Mouse (Mus musculus): Measurements from ENCODE around the gene Crocc.

Gene Crocc

DNA sequence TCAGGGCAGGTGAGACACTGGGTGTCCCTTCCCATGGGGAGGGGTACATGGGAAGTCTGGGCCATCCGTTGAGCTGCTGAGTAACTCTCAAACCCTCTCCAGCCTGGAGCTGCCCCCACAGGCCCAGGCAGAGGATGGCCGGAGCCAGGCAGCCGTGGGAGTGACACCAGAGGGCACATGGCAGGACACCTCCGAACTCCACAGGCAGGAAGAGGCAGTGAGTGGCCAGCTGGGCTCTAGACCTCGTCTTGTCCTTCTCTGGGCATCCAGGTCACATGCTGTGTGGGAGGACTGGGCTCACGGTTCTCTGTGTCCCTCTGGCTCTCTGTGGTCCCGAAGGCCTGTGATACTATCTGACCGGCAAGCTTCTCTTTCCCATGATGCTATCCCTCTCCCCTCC lies 66.5 kb downstream of the Crocc start:
- in situ Hi-C loops (cut with MboI; ENCODE audit: unreplicated experiment in 2 of 2) = no loop called here

DNA sequence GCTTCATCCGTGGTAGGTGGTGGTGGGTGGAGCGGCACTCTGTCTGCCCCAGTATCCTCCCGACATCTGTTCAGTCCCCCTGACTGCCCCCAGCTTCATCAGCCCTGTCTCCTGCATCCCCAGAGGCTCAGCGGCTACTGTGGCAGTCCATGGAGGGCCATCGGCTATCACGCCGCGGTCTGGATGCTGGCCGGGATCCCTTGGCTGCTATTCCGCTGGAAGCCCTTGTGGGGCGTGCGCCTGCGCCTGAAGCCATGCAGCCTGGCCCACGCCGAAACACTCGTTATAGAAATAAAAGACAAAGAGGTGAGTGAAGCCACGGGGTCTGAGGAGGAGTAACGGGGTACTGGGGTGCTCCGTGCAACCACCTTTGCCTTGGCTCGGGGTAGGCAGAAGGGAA lies 68.1 kb downstream of the Crocc start:
- in situ Hi-C loops (cut with MboI; ENCODE audit: unreplicated experiment in 2 of 2) = no loop called here

DNA sequence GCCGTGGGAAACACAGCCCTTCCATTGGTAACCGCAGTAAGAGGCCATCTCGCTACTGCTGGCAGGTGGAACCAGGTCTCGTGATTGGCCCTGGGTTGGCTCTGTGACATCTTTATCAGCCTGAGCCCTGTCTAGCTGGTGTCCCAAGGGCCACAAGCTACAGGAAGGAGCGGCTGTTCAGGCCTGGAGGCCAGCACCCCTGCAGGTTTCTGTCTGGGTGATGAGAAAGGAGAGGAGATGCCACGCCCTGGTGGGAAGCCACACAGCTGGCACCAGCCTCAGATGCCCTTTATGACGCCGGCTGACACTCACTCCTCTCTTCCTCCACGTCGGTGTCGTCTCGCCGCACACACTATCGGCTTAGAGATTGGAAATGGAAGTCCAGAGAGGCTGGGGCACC lies 70.9 kb downstream of the Crocc start:
- in situ Hi-C loops (cut with MboI; ENCODE audit: unreplicated experiment in 2 of 2) = no loop called here

DNA sequence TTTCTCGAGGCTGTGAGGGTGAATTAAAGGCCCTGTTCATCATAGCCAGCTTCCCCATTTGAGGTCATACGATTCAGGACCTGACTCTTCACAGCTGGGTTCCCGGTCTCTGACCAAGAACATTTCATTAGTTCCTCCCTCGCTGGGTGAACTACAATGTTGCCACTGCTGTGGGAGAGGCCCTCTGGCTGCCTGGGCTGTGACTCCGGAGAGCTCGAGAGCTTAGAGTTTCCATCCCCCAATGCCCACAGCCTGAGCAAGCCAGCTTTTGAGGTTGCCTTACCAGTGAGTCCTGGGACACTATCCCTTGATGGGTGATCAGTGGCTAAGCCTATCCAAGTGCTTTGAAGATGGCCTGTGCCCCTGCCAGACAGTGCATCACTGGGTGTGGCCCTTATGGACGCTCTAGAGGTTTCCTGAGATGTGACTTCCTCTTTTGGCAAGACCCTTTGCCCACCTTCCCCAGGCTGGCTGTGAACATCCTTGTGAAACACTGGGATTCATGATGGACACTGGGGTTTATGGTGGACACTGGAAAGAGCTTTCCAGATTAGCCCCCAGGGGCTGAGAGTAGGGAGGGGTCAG lies 71.6 kb downstream of the Crocc start:
- in situ Hi-C loops (cut with MboI; ENCODE audit: unreplicated experiment in 2 of 2) = no loop called here

DNA sequence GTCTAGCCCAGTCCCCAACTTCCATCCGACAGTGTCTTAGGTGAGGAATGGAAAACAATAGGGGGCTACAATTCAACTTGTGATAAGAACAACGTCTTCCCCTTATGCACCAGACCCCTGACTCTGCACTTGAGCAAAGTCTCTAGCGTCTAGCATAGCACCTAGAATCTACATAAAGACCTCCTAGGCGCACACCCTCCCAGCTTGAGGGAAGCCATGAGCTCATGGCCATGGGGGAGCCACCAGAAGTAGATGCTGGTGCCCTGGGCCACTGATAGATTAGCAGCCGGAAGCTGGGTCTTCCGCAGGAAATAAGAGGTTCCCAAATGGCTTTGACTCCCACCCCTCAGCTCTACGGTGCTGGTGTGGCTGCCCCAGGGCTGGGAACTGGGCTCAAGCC lies 72.9 kb downstream of the Crocc start:
- in situ Hi-C loops (cut with MboI; ENCODE audit: unreplicated experiment in 2 of 2) = no loop called here

DNA sequence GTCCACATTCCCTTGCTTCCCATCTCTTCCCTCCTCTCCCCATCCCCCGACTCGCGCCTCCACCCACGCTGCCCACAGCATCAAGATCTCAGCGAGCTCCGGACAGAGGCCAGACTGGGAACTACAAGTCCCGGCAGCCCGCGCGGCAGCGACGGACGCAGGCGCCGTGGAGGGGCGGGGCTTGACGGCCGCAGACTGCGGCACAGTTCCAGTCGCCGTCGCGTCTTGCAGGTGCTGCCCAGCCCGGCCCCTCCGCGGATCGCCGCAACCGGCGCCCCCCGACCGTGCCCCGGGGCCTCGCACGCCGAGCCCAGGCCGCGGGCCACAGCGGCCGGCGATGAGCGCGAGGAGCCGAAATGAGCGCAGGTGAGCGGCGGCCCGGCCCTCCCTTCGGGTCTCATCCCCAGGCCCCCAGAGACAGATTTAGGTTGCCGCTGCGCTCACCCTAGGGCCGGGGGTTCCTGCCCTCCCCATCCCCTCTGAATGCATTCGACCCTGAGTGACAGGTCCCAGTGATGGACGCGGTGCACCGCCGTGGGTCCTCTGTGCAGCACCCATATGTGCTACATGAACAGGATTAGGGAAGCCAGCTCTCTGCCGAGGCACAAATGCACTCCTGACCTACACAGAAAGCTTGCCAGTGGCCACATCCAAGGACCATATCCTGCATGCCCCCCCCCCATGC lies 73.5 kb downstream of the Crocc start, which contains the start of gene Atp13a2:
Atp13a2 (plus strand) TSS at position 163 of the 685 bp plus-strand sequence.
- in situ Hi-C loops (cut with MboI; ENCODE audit: unreplicated experiment in 2 of 2) = no loop called here

DNA sequence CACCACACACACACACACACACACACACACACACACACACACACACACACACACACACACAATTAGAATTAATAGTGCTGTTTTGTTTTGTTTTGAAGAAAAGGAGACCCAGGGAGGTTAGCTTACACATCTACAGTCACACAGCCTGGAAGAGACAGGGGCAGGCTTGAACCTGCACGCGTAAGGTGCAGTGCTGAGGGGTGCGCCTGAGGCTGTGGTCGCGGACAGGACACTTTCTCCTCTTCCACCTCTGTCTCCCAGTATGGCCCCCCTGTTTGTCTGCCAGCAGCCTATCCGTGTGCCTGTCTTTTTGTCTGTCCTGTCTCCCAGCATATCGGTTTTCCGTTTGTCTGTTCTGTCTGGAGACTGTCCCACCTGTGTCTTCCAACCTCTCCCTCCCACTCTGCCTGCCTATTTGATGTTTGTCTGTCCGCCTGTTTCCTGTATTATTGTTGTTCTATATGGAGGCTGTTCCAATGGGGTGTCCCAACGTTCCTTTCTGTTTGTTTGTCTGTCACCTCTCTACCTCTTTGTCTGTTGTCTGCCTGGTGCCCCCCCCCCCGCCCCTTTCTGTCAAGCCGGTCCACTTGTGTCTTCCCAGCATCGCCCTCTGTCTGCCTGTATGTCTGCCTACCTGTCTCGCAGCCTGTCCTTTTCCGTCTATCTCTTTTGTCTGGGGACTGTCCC lies 74.2 kb downstream of the Crocc start:
- in situ Hi-C loops (cut with MboI; ENCODE audit: unreplicated experiment in 2 of 2) = no loop called here

DNA sequence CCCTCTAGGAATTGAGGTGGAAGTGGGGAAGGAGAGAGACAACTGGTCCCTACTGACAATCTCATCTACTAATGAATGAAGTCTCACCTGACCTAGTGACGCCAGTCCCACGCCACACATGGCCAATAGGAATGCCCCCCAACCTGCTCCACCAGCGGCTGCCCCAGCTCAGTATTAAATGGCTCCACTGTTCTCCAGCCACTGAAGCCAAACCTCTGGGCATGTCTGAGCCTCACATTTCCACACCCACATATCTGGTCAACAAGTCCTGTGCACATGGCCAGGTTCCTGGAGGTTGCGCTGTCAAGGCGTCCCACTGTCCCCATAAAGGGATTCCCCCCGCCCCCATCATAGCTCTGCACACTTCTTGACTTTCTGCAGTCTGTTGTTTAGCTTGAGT lies 75.8 kb downstream of the Crocc start:
- in situ Hi-C loops (cut with MboI; ENCODE audit: unreplicated experiment in 2 of 2) = no loop called here

DNA sequence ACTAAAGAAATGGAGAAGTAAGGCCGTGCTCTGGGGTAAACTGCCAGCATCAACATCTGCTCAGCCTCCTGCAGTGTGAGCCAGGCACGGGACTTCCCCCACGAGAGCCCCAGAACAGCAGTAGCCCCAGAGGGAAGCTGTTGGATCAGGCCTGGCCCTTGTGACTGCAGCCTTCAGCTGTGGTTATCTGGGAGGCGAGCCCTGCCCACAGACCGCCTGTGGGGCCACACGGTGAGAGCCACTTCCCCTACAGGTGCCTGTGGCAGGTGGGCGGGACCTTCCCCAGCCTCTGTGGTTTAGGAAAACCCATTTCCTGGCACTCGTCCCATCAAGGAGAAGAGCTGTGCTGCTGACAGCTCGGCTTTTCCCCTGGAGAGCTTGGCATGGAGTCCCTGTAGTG lies 76.9 kb downstream of the Crocc start:
- in situ Hi-C loops (cut with MboI; ENCODE audit: unreplicated experiment in 2 of 2) = no loop called here

DNA sequence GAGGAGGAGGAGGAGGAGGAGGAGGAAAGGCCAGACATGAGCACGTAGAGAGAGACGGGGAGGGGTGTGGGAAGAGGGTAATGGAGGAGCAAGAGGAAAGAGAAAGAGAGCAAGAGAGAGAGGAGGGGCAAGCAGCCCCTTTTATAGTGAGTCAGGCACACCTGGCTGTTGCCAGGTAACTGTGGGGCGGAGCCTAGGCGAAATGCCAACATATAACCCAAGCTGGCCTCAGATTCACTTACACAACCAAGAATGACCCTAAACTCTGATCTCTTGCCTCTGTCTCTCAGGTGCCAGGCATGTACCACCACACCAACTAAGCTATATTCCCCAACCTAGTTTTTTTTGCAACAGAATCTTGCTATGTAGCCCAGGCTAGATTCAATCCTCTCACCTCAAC lies 77.5 kb downstream of the Crocc start:
- in situ Hi-C loops (cut with MboI; ENCODE audit: unreplicated experiment in 2 of 2) = no loop called here

DNA sequence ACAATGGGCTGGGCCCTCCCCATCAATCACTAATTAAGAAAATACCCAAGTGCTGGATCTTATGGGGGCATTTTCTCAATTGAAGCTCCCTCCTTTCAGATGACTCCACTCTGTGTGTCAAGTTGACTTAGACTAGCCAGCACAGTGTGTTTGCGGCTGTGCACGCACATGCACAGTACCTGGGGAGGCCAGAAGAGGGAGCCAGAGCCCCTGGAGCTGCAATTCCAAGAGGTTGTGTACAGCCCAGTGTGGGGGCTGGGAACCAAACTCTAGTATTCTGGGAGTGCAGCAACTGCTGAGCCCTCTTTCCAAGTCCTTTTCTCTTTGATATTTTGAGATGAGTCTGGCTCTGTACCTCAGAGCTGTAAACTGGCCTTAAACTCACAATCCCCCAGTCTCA lies 78.7 kb downstream of the Crocc start:
- in situ Hi-C loops (cut with MboI; ENCODE audit: unreplicated experiment in 2 of 2) = no loop called here

DNA sequence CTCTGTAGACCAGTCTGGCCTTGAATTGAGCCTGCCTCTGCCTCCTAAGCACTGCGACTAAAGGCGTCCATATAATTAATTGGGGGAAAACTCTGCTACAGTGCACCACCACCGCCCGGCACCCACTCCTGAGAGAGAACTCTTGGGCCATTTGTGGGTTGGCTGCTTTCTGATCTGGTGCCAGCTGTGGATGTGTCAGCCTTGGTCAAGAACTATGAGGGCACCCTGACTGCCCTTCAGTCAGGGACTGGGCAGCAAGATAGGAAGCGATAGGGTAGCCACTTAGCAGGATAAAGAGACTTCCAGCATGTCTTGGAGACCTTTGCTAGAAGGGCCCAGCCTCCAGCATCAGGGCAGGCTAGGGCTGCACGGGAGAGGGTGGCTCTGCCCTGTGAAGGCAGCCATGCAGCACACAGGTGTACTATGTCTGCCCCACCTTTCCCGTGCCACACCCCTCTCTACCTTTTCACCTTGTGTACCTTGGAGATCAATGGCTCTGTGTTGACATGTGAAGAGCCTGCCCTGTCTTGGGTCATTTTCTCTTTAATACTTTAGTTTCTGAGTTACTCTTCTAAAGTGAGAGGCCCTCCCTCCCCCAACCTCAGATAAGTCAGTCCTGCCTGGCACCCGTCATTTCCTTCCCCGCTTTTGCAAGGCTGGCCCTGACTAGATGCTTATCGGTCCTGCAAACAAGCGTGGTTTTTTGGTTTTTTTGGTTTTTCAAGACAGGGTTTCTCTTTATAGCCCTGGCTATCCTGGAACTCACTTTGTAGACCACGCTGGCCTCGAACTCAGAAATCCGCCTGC lies 82.3 kb downstream of the Crocc start:
- in situ Hi-C loops (cut with MboI; ENCODE audit: unreplicated experiment in 2 of 2) = no loop called here

DNA sequence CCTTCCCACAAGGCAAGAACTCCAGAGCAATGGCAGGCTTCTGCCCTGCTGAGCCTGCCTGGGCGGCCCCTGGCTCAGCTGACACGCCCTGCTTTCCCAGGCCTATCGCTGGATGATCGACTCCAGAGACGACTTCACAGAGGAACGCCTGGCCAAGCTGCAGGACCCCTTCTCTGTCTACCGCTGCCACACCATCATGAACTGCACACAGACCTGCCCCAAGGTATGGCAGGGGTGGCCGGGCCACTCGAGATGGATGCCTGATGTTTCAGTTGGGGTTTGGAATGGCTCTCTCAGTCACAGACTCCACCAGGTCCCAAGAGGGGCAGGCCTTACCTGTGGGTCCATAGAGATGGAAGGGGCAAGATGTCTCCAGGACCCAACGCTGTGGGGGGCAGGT lies 83.1 kb downstream of the Crocc start:
- in situ Hi-C loops (cut with MboI; ENCODE audit: unreplicated experiment in 2 of 2) = no loop called here

DNA sequence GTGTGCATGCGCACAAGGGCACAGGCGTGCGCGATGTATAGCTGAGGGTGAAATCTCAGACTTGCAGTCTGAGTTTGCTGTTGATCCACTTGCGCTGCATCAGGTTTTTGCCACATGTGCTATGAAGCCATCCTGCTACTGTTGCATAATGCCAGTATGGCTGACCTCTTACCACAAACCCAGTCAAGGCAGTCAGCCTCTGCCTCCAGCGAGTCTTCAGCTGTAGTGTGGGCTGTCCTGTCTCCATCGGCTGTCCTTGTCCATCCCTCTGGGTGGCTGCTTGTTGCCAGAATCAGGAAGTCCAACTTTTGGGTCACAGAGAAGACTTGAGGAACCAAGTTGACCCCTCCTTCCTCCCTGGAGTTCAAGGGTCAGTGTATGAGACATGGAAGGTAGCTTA lies 85.0 kb downstream of the Crocc start:
- in situ Hi-C loops (cut with MboI; ENCODE audit: unreplicated experiment in 2 of 2) = no loop called here

DNA sequence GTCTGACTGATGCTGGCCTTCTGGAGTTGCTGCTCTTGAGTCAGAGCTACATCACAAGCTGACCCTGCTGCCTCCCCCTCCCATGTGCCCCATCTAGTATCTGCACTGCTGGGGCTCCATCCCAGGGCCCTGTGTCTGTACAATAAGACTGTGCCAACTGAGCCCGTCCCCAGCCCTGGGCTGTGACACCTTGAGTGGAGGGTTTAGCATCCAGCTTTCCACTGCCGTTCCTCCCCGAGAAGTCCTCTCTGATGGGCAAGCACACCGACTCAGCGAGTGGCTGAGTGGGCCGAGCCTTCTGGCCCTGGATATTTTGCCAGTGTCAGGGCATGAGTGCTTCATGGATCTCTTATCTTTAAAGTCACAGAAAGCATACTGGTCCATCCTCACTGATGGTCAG lies 85.9 kb downstream of the Crocc start:
- in situ Hi-C loops (cut with MboI; ENCODE audit: unreplicated experiment in 2 of 2) = no loop called here

DNA sequence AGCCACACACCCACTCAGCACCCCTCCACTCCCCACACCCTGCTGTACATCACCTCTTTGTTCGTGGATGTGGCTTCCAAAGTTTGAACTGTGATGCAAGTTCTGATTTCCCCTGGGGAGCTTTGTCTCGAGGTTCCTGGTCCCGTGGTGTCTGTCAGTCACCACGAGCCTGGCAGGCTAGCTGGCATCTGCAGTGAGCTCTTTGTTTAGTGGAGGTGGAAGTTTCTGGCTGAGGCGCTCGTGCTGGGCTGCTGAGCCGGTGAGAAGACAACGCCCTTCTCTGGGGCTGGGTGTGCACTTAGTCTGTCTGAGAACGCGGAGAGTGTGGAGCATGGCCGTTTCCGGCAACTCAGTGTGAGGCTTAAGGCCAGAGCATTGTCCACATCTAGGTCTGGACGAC lies 88.7 kb downstream of the Crocc start:
- in situ Hi-C loops (cut with MboI; ENCODE audit: unreplicated experiment in 2 of 2) = no loop called here

DNA sequence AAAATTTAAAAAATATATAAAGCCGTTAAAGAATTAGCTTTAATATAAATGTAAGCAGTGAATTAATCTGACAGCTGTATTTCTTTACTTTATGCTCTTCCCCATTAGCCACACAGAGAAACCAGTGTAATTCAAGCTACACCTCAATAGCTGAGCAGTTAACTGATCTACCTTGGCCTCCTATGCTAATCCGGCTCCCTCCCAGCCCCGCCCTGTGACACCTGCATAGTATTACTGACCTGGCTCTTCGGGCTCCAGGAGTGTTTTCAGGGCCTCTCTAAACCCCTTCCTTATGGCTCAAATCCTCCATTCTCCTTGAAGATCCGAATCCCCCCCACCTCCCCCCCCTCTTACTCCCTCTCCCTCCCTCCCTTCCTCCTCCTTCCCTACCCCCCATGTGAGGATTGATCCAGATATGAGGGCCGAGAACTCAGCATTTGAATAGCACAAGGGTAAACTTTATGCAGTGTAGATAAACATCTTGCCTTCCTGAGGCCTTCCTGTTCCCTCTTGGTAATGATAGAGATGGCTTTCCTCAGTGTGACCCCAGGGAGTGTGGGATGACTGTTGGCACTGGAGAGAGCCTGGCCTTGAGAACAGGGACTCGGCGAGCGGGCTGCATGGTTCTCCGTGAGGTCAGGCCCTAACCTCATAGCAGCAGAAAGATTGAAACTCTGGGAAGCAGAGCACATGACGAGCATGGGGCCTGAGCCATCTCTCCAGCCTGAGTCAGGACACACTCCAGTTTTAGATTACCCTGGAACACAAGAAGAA lies 92.8 kb downstream of the Crocc start:
- in situ Hi-C loops (cut with MboI; ENCODE audit: unreplicated experiment in 2 of 2) = loop anchor here (5.0 kb wide), 1 partner anchor 55 kb away; no protein-coding TSS in a partner anchor

Measured in v-Abl transformed pro-B cells (cell line).